Mouse (Mus musculus) urinary bladder, postnatal 0 days (tissue): ENCODE measurements around the gene Tdrkh. TPM values are rescaled to one million over a fixed set of nuclear protein-coding genes. Genes with fewer than 3 reads are reported as not detected.

Source experiments
- polyA plus RNA-seq: library from polyadenylated mRNA; unstranded; fragments of >200 nt; fragmentation: Nextera tagmentation; extraction: Ambion mirVana; gene quantifications from 2 replicates; pipeline ENCODE4 v1.2.1, GENCODE M21; 2015

Gene Tdrkh
- polyA plus RNA-seq: 4.0 and 4.4 TPM in 2 replicates

DNA sequence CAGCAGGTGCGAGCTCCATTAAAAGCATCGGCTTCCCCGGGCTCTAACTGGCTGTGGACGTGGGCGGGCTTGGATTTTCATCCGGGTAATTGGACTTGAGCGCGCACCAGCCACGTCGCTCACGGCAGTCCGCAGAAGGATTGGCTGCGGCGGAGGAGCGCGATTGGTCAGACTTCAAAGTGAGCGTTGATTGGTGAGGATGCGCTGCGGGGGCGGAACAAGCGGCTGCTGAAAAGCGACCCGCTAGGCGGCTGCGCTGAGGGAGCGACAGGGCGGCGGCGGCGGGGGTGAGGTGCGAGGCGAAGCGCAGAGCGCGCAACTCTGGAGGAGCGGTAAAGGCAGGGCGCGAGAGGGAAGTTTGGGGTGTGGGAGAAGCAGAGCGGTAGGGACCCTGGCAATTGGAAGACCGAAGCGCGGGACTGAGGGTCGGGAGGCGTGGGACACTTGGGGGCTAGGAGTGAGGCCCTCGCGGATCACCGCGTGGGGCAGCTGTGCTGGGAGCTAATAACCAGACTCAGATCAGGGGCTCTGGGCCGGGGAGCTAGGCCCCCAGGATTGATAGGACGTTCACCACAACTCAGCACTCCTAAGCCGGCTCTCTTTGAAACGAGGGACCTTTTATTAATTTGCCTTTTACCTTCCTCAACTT lies at the start of gene Tdrkh:
Gene Tdrkh (plus strand): TSS at position 243 of the 649 bp plus-strand sequence.

DNA sequence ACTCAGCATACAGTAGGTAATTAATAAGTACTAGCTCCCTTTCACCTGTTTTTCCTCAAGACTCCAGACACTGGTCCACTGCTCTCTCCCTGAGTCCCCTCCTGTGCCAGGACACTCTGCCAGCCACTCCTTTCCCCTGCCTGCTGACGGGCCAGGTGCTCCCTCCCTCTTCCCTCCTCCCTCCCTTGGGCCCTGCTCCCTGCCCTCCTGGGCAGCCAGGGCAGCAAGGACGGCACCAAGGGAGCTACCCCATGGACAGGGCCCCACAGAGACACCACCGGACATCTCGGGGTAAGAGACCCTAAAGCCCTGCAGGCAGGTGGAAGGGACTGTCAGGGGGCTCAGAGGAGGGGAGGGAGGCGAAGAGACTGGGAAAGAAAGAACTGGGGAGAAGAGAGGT lies 40.4 kb upstream of the Tdrkh start, which contains the start of gene Rorc:
Gene Rorc (plus strand): TSS at position 154 of the 400 bp plus-strand sequence.

DNA sequence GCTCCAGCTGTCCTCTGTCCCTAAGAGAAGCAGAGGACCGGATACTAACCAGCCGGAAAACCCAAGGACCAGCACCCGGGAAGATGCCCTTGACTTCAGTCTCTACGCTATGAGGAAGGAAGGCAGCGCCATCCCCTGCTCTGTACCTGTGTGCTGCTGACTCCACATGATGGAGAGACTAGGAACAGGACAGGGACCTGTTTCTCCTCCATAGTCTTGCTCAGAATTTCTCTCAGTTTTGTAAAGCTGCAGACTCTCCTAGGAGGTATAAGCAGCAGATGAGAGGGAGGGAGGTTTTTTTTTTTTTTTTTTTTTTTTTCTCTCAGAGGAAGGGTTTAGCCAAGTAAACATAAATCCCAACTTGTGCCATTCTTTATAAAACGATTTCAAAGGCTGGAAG lies 14.9 kb upstream of the Tdrkh start, which contains the start of gene Lingo4:
Gene Lingo4 (plus strand): TSS at position 301 of the 400 bp plus-strand sequence.

DNA sequence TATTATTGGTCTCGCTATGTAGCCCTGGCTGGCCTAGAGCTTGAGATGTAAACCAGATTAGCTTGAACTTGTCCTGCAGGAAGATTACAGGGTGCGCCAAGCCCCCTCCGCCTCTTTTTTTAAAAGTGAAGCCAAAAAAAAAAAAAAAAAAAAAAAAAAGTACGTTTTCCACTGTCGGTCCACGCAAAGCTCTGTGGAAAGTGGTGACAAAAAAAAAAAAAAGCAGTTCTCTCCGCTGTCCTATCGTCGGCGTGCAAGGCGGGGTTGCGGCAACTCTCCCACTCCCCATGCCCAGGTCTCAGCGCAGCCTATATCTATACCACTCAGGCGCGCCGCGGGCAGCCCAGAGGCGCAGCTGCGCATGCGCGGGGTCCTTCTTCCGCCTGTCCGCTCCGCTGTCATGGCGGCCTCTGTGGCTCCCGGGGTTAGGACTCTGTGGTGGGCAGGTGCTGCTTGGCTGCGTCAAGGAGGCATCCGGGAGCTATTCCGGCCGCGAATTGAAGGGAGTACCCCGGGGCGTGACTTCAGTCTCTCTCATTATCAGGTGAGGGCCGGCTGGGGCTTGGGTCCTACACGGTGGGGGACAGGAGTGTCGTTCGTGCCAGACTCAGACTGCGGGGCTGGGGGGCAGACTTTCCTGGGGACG lies 30.0 kb downstream of the Tdrkh start, which contains the start of gene Mrpl9:
Gene Mrpl9 (plus strand): TSS at position 368 of the 646 bp plus-strand sequence.

DNA sequence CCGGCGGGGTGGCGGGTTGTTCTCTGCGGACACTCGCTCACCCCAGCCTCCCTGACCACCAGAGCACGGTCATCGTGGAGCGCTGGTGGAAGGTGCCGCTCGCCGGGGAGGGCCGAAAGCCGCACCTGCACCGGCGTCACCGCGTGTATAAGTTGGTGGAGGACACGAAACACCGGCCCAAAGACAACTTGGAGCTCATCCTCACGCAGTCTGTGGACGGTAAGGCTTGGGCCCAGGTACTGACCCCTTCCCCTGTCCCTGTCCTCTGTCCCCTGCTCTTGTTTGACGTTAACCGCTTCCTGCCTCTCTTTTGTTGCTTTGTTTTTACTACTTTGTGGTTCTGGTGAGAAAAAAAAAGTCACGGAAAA lies 30.5 kb downstream of the Tdrkh start, which contains the start of gene Oaz3:
Gene Oaz3 (minus strand): TSS at position 319 of the 368 bp plus-strand sequence.

DNA sequence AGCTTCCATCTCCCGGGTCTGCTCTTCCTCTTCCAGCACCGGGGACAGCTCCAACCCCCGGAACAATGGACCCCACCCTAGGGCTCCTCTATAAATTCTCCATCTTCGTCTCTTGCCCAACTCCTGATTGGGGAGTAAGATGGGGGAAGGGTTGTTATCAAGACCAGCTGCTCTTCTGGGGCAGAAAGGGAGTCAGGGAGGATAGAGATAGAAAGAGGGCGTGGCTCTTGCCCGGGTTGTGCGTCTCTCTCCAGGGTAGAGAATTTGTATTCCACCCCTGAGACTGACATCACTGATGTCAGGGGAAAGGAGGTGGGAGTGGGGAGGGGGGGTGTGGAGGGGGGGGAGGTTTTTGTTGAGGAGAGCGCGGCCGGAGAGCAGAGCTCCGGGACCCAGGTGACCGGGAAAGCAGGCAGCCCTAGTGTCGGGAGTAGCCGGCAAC lies 64.9 kb downstream of the Tdrkh start, which contains the start of gene Celf3:
Gene Celf3 (plus strand): TSS at position 315 of the 442 bp plus-strand sequence.

DNA sequence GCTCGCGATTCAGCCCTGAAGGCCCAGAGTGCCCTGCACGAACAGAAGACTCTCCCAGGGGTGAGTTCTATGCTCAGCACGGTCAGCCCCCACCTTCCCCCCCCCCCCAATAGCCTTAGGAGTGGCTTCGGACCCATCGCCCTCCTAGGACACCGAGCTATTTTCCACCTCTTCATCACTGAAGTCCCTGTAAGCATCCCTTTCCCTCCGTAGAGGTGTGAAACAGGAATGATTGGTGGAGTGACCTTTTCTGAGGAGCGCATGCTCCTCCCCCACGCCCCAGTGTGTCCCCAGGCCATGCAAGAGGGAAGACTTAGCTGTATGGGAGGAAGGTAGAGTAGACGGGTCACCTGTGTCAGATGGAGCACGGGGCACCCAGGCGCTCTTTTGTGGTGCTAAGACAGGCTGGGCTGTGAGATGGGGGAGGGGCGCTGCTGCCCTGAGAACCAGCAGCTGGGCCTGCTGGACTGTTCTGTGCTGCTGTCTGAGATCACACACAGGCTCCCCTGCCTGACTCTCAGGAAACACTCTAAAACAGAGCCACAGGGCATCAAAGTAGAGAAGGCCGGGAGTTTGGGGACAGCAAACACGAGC lies 67.3 kb downstream of the Tdrkh start, which contains the start of gene Riiad1:
Gene Riiad1 (minus strand): TSS at position 51 of the 594 bp plus-strand sequence.

Other genes starting within 250 kb of the Tdrkh start
- gene Gm10696, start 235.1 kb upstream of the Tdrkh start, polyA plus RNA-seq: not detected in 2 replicates
- not detected in 2 replicates for gene Gm5286, start 216.6 kb upstream of the Tdrkh start, polyA plus RNA-seq
- gene Gm4778, start 149.2 kb upstream of the Tdrkh start, polyA plus RNA-seq: not detected in 2 replicates
- gene Them4, start 103.2 kb upstream of the Tdrkh start, polyA plus RNA-seq: 7.2 and 7.6 TPM in 2 replicates
- 0.10 and 0.41 TPM in 2 replicates for gene Them5, start 71.2 kb upstream of the Tdrkh start, polyA plus RNA-seq
- gene C2cd4d, start 50.8 kb upstream of the Tdrkh start, polyA plus RNA-seq: 0.39 and 0.53 TPM in 2 replicates
- 0.60 and 0.75 TPM in 2 replicates for gene Rorc, start 40.5 kb upstream of the Tdrkh start, polyA plus RNA-seq
- 0.04 TPM in 1 of 2 replicates, not detected in the other for gene Lingo4, start 14.8 kb upstream of the Tdrkh start, polyA plus RNA-seq
- 52.7 and 52.9 TPM in 2 replicates for gene Mrpl9, start 30.0 kb downstream of the Tdrkh start, polyA plus RNA-seq
- 0.31 TPM in 1 of 2 replicates, not detected in the other for gene Oaz3, start 30.6 kb downstream of the Tdrkh start, polyA plus RNA-seq
- 0.72 and 1.6 TPM in 2 replicates for gene Celf3, start 65.0 kb downstream of the Tdrkh start, polyA plus RNA-seq
- gene Riiad1, start 67.1 kb downstream of the Tdrkh start, polyA plus RNA-seq: 1.7 and 3.4 TPM in 2 replicates
- 21.1 and 22.2 TPM in 2 replicates for gene Snx27, start 169.4 kb downstream of the Tdrkh start, polyA plus RNA-seq
- not detected in 2 replicates for gene Gm10972, start 229.8 kb downstream of the Tdrkh start, polyA plus RNA-seq
- gene Tuft1, start 245.6 kb downstream of the Tdrkh start, polyA plus RNA-seq: 11.1 and 11.2 TPM in 2 replicates